ENCODE assay signal across 8 mouse cellular contexts in genomic region chr12:79796823-79797821, GRCm38 (mm10).
DNase-seq lines count a peak whose midpoint lies in the region; ATAC-seq lines count a peak whose summit lies in the region.

No protein-coding gene starts in this region.

- peaks cover 33% of the 10 kb centered on the region for H3K4me1 ChIP-seq in hindbrain, embryonic 10.5 days (replicated peaks)
- H3K4me1 ChIP-seq in hindbrain, embryonic 11.5 days (replicated peaks; ENCODE audit: control insufficient read depth, insufficient read depth, low read length): no peaks in the 10 kb centered on the region
- H3K4me1 ChIP-seq in embryonic facial prominence, embryonic 10.5 days: peaks cover 33% of the 10 kb centered on the region
- peaks cover 12% of the 10 kb centered on the region for H3K4me1 ChIP-seq in kidney, embryonic 16.5 days (ENCODE audit: insufficient read depth, low read length)

- WGBS in hindbrain, embryonic 10.5 days: 74% methylated on average over 18 of the region's 18 CpGs
- WGBS in hindbrain, embryonic 11.5 days: 73% methylated on average over 18 of the region's 18 CpGs
- WGBS in embryonic facial prominence, embryonic 10.5 days: 81% methylated on average over 18 of the region's 18 CpGs
- 74% methylated on average over 18 of the region's 18 CpGs for WGBS in kidney, embryonic 16.5 days

- no peak overlapping the region for H3K4me2 ChIP-seq in hindbrain, embryonic 11.5 days (replicated peaks; ENCODE audit: low read depth, low read length)
- H3K4me2 ChIP-seq in kidney, embryonic 16.5 days (replicated peaks; ENCODE audit: low read depth, low read length): no peak overlapping the region

- H3K36me3 ChIP-seq in hindbrain, embryonic 10.5 days: no peaks in the 10 kb centered on the region
- no peaks in the 10 kb centered on the region for H3K36me3 ChIP-seq in hindbrain, embryonic 11.5 days (ENCODE audit: control insufficient read depth, insufficient read depth, low read length)
- no peaks in the 10 kb centered on the region for H3K36me3 ChIP-seq in embryonic facial prominence, embryonic 10.5 days (replicated peaks)
- no peaks in the 10 kb centered on the region for H3K36me3 ChIP-seq in kidney, embryonic 16.5 days (ENCODE audit: insufficient read depth, low read length)

- H3K9ac ChIP-seq in hindbrain, embryonic 11.5 days (ENCODE audit: low read depth, low read length): no peak overlapping the region
- no peak overlapping the region; the same call in 1 of the 2 replicates for H3K9ac ChIP-seq in kidney, embryonic 16.5 days (replicated peaks; ENCODE audit: low read length)

- no peak overlapping the region for H3K4me3 ChIP-seq in hindbrain, embryonic 10.5 days
- no peak overlapping the region for H3K4me3 ChIP-seq in hindbrain, embryonic 11.5 days (ENCODE audit: low read depth, low read length)
- no peak overlapping the region for H3K4me3 ChIP-seq in embryonic facial prominence, embryonic 10.5 days
- no peak overlapping the region for H3K4me3 ChIP-seq in kidney, embryonic 16.5 days (ENCODE audit: low read length)

- peak overlapping the region; percentile 70 for H3K27ac ChIP-seq in hindbrain, embryonic 10.5 days
- H3K27ac ChIP-seq in hindbrain, embryonic 11.5 days (ENCODE audit: low read depth, low read length): no peak overlapping the region
- peak overlapping the region; percentile 74 for H3K27ac ChIP-seq in embryonic facial prominence, embryonic 10.5 days (replicated peaks)
- peak overlapping the region; percentile 64 for H3K27ac ChIP-seq in kidney, embryonic 16.5 days (ENCODE audit: low read length)

- no peak for ATAC-seq in hindbrain, embryonic 11.5 days (ENCODE audit: low FRiP score)
- peak; percentile 23; the same call in 1 of the 2 replicates for ATAC-seq in kidney, embryonic 16.5 days (ENCODE audit: low FRiP score, low TSS enrichment)
- no peak for ATAC-seq in megakaryocyte-erythroid progenitor cell, adult 5-6 weeks (replicated peaks; ENCODE audit: low FRiP score, low TSS enrichment, poor library complexity, severe bottlenecking)

- no peak for DNase-seq in hindbrain, embryonic 10.5 days (ENCODE audit: low spot score)
- no peak for DNase-seq in hindbrain, embryonic 11.5 days (ENCODE audit: low spot score)
- peak; percentile 47 for DNase-seq in CD4-positive helper T cell, adult 2 months (ENCODE audit: low read depth, low spot score)
- DNase-seq in embryonic facial prominence, embryonic 10.5 days (ENCODE audit: low spot score): no peak
- no peak for DNase-seq in cerebellum, adult 11 months
- DNase-seq in right cerebral cortex, postnatal 14 days: no peak

- no peaks in the 10 kb centered on the region for H3K9me3 ChIP-seq in hindbrain, embryonic 10.5 days
- no peaks in the 10 kb centered on the region for H3K9me3 ChIP-seq in hindbrain, embryonic 11.5 days (ENCODE audit: control insufficient read depth, low read length)
- H3K9me3 ChIP-seq in embryonic facial prominence, embryonic 10.5 days: no peaks in the 10 kb centered on the region
- H3K9me3 ChIP-seq in kidney, embryonic 16.5 days (ENCODE audit: low read length): no peaks in the 10 kb centered on the region

- peaks cover 8% of the 10 kb centered on the region for H3K27me3 ChIP-seq in hindbrain, embryonic 10.5 days (ENCODE audit: insufficient read depth, poor library complexity, severe bottlenecking)
- H3K27me3 ChIP-seq in hindbrain, embryonic 11.5 days (ENCODE audit: control insufficient read depth, insufficient read depth, low read length): no peaks in the 10 kb centered on the region
- H3K27me3 ChIP-seq in embryonic facial prominence, embryonic 10.5 days (replicated peaks; ENCODE audit: low read depth, poor library complexity, severe bottlenecking): no peaks in the 10 kb centered on the region
- no peaks in the 10 kb centered on the region for H3K27me3 ChIP-seq in kidney, embryonic 16.5 days (ENCODE audit: insufficient read depth, low read length)
